Mouse (Mus musculus) heart, adult 2 months (tissue): ENCODE results near the gene Jazf1. TPM values are rescaled to one million over a fixed set of nuclear protein-coding genes. Genes with fewer than 3 reads are reported as not detected.

Source experiments
- DNase-seq, 2 experiments: peaks; one replicate each; pipeline ENCODE4 v3.0.0; 2021
- H3K27ac ChIP-seq: fragments of 200-600 bp; 2 replicates; pipeline ENCODE4 v1.8.1; 2022
- H3K27me3 ChIP-seq: fragments of 200-500 bp; 2 replicates; pipeline ENCODE4 v1.6.1; 2012; ENCODE audit warnings: mild to moderate bottlenecking, low read length, inconsistent platforms, mixed read lengths; ENCODE audit not compliant: control insufficient read depth, insufficient read depth
- H3K36me3 ChIP-seq: fragments of 200-500 bp; 2 replicates; pipeline ENCODE4 v1.6.1; 2012; ENCODE audit warnings: low read length, inconsistent platforms; ENCODE audit not compliant: control insufficient read depth, insufficient read depth
- H3K4me1 ChIP-seq: fragments of 200-500 bp; 2 replicates; pipeline ENCODE4 v1.6.1; 2011; ENCODE audit warnings: low read length; ENCODE audit not compliant: control insufficient read depth, insufficient read depth
- H3K4me3 ChIP-seq: fragments of 200-600 bp; 2 replicates; pipeline ENCODE4 v1.8.1; 2022
- H3K79me2 ChIP-seq: fragments of 200-500 bp; replicated peaks from 2 replicates; pipeline ENCODE4 v1.6.1; 2012; ENCODE audit warnings: mild to moderate bottlenecking, inconsistent platforms, low read length, moderate library complexity, mixed read lengths; ENCODE audit not compliant: control insufficient read depth, insufficient read depth
- H3K9ac ChIP-seq: fragments of 200-500 bp; 2 replicates; pipeline ENCODE4 v1.6.1; 2012; ENCODE audit warnings: low read depth, mild to moderate bottlenecking, control low read depth, inconsistent platforms, low read length, mixed read lengths
- CTCF ChIP-seq: fragments of 200-600 bp; IDR thresholded peaks from 2 replicates; pipeline ENCODE4 v1.8.1; 2022; ENCODE audit warnings: antibody characterized with exemption, mild to moderate bottlenecking, moderate library complexity
- EP300 ChIP-seq: fragments of 200-500 bp; IDR thresholded peaks from 2 replicates; pipeline ENCODE4 v1.6.1; 2011; ENCODE audit warnings: low read depth, low read length, control low read depth; ENCODE audit not compliant: insufficient read depth
- POLR2A ChIP-seq: fragments of 200-500 bp; IDR thresholded peaks from 2 replicates; pipeline ENCODE4 v1.6.1; 2011; ENCODE audit warnings: mild to moderate bottlenecking, low read depth, low read length, control low read depth; ENCODE audit not compliant: insufficient read depth
- whole genome bisulfite sequencing: fragments of 180-500 bp; shearing (Covaris S2); methylation state at CpG from one replicate; pipeline ENCODE4 v1.1.7; 2018; 5-methylcytosine and 5-hydroxymethylcytosine counted together
- intact Hi-C: fragments of 180-260 bp; cut with DNase I; formaldehyde crosslinking; loops from one replicate; pipeline ENCODE4 v1.15.1; 2025
- polyA plus RNA-seq: library from polyadenylated mRNA; depleted of rRNA; stranded (reverse); fragments of >200 nt; gene quantifications from 2 replicates; pipeline ENCODE4 v1.2.3, GENCODE M21; 2012; rRNA removed
- total RNA-seq, 2 experiments: library from RNA; stranded (reverse); gene quantifications; 2 replicates each; pipeline ENCODE4 v1.2.3; 2021

Gene Jazf1
- total and polyA plus RNA-seq, 3 experiments: 1.2 to 2.6 (median 1.4) TPM

GRCm38 (mm10) chr6:52765206-52765605 lies 303.2 kb downstream of the Jazf1 start:
- Histone ChIP-seq H3K9ac (no peak overlapping the region), H3K79me2 (no peaks in the 10 kb centered on the region), H3K4me1 (no peaks in the 10 kb centered on the region), H3K4me3 (no peak overlapping the region), H3K27ac (no peak overlapping the region), H3K27me3 (no peaks in the 10 kb centered on the region), H3K36me3 (peaks cover 2% of the 10 kb centered on the region)
- WGBS: 57% methylated on average over 7 of the region's 7 CpGs
- TF ChIP-seq POLR2A: no peak
- no peak for TF ChIP-seq EP300
- no peak for TF ChIP-seq CTCF
- intact Hi-C loops: loop anchor here (10.0 kb wide), 1 partner anchor 150 kb away; no protein-coding TSS in a partner anchor
- no peak for DNase-seq

DNA sequence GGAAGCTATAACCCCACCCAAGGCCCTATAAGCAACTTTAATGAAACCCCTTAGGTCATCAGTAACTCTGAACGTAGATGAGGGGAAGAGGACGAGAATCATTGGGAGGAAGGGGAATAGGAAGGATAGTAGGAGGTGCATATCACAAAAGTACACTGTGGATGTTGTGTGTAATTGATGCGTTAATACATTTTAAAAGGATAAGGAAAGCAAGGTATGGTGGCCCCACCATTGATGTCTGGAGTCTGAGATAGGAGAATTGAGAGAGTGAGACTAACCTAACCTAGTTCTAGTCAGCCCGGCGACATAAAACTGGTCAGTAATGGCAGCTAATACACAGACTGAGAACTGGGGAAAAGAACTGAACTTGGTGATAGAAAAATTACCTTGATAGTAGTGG lies 315.6 kb downstream of the Jazf1 start:
- 91% methylated on average over 5 of the region's 5 CpGs for WGBS
- no peak overlapping the region for H3K27ac ChIP-seq
- no peak overlapping the region for H3K4me3 ChIP-seq
- TF ChIP-seq POLR2A (no peak), CTCF (no peak), EP300 (no peak)
- no peak for DNase-seq
- H3K79me2 ChIP-seq: no peaks in the 10 kb centered on the region
- no peak overlapping the region for H3K9ac ChIP-seq
- no peaks in the 10 kb centered on the region for H3K27me3 ChIP-seq
- intact Hi-C loops: no loop called here
- no peaks in the 10 kb centered on the region for H3K4me1 ChIP-seq
- H3K36me3 ChIP-seq: peaks cover 8% of the 10 kb centered on the region

DNA sequence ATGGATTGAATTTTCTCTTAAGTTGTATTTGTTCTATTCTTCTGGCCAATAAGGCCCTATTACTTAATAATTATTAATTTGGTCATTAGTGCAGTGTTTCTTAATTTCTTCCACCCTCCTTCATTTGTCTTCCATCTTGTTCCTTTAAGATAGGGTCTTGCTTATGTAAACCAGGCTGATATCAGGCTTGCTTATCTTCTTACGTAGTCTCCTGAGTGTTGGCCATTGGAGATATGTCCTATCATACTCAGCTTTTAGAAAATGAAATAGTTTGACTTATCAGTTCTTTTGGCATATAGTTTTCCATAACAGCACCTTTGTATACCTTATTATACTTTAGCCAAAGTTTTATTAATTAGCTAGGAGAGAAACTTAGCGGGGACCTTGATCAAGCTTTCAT lies 333.8 kb downstream of the Jazf1 start:
- Histone ChIP-seq H3K79me2 (no peaks in the 10 kb centered on the region), H3K27me3 (no peaks in the 10 kb centered on the region), H3K4me1 (peaks cover 4% of the 10 kb centered on the region), H3K4me3 (no peak overlapping the region), H3K36me3 (peaks cover 9% of the 10 kb centered on the region), H3K27ac (no peak overlapping the region), H3K9ac (no peak overlapping the region)
- intact Hi-C loops: no loop called here
- DNase-seq: no peak
- 97% methylated on average over 2 of the region's 2 CpGs for WGBS
- TF ChIP-seq CTCF: no peak

GRCm38 (mm10) chr6:52730338-52730737 lies 338.1 kb downstream of the Jazf1 start:
- peaks cover 4% of the 10 kb centered on the region for H3K4me1 ChIP-seq
- no peak overlapping the region for H3K27ac ChIP-seq
- no peak overlapping the region for H3K9ac ChIP-seq
- H3K36me3 ChIP-seq: peaks cover 15% of the 10 kb centered on the region
- intact Hi-C loops: no loop called here
- DNase-seq: no peak
- 35% methylated on average over 4 of the region's 4 CpGs for WGBS
- no peak overlapping the region for H3K4me3 ChIP-seq
- peaks cover 2% of the 10 kb centered on the region; the same call in 1 of the 2 replicates for H3K79me2 ChIP-seq
- no peaks in the 10 kb centered on the region for H3K27me3 ChIP-seq
- TF ChIP-seq EP300: no peak
- TF ChIP-seq CTCF: no peak
- TF ChIP-seq POLR2A: no peak

- Histone ChIP-seq H3K4me3 (no peak overlapping the region), H3K36me3 (peaks cover 21% of the 10 kb centered on the region), H3K79me2 (peaks cover 4% of the 10 kb centered on the region; the same call in 1 of the 2 replicates), H3K27me3 (no peaks in the 10 kb centered on the region), H3K9ac (peak overlapping the region; percentile 28; the same call in 1 of the 2 replicates), H3K27ac (peak overlapping the region; percentile 13; the same call in 1 of the 2 replicates), H3K4me1 (peaks cover 3% of the 10 kb centered on the region)
- intact Hi-C loops: loop anchor here (2.0 to 5.0 kb wide), 3 partner anchors 37 to 468 kb away; no protein-coding TSS in a partner anchor
- TF ChIP-seq EP300 (no peak), CTCF (peak; percentile 100; the same call in 1 of the 2 replicates)
- 47% methylated on average over 8 of the region's 8 CpGs for WGBS
- DNase-seq: peak; percentile 43 to 60
These were observed 343.5 kb downstream of the Jazf1 start for GRCm38 (mm10) chr6:52724805-52725439.

Other genes starting within 250 kb of the Jazf1 start
- gene Creb5, start 218.6 kb upstream of the Jazf1 start, total RNA-seq: 1 to 10 TPM; 6.1 to 8.4 TPM
- gene Creb5, start 218.6 kb upstream of the Jazf1 start, polyA plus RNA-seq: 3.5 TPM in 2 replicates